Mouse (Mus musculus) testis, postnatal 14 days (tissue): ENCODE data around the gene Olfr873.
"Not testable (repeated sequence)": the region's sequence is repeated elsewhere in the genome, so short reads cannot be mapped to it uniquely, and the experiment has no call there.

ENCODE experiments used
- DNase-seq: peaks from one replicate; pipeline ENCODE4 v3.0.0; 2021; ENCODE audit warnings: low spot score

Gene Olfr873

DNA sequence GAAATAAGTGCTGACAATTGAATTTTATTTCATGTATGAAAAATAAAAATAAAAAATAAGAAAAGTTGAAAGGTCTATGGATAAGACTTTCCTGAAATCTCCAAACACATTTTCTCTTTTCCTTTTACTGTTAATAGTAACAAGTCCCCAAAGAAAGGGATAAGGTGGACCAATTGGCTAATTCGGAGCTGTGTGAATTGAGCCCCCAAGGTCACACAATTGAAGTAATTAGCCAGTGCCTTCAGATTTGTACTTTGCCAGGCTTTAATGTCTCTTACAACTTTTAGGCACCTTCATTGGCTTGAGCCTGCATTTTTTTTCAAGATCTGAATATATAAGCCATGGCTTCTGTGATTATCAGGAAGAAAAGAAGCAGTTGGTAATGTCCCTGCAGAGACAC, at the start of gene Olfr873:
Gene Olfr873, plus strand, starts transcription at position 301 of the 400 bp plus-strand sequence.
- no peak for DNase-seq

- no peak for DNase-seq
These were observed 16.3 kb upstream of the Olfr873 start, which contains the start of gene Olfr39 for GRCm38 (mm10) chr9:20282051-20282450. Olfr39 (plus strand) TSS chr9:20282351.

DNA sequence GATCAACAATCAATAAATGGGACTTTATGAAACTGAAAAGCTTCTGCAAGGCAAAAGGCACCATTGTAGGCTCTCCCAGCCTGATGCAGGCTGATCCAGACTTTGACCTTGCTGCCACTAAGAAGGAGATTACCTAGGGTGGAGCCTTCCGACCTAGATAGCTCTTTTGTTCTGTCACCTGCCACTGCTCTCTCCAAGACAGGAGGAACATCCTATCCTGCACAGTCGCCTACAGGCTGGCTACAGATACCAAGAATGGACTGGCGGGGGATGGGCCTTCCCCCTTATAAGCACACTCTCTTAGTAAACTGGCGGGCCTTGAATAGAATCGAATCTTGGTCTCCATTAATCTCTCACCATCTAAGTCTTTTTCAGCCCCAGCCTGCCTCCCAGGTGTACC, 2.8 kb upstream of the Olfr873 start:
- not testable (repeated sequence) for DNase-seq

DNA sequence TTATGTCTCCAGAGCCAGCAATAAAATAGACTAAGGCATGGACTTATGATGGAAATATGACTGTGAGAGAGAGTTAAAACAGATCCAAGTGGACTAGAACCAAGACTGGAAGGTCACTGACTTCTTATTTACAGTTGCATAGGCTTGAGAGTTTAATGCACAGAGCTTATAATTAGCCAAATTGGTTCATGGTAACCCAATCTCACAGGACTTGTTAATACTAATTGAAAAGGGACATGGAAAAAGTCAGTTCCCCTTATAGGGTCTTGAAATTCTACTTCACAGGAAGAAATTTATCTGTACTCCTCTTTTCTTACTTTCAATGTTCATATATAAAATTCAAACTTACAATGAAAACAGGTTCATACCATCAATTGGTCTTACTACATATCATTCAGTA, 37.7 kb downstream of the Olfr873 start, which contains the start of gene Olfr18:
Gene Olfr18, minus strand, starts transcription at position 101 of the 400 bp plus-strand sequence.
- no peak for DNase-seq

DNA sequence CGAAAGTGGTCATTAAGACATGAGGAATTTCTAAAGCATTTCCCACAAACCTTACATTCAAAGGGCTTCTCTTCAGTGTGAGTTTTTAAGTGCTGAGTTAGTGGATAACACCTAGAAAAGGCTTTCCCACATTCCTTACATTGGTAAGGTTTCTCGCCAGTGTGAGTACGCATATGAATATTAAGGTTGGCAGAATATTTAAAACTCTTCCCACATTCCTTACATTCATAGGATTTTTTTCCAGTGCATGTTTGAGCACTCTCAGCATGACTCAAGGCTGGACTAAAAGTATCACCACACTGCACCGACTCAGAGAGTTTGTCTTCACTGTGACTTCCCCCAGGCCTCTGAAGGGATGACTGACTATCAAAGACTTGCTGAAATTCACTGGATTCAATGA, 50.2 kb downstream of the Olfr873 start:
- DNase-seq, result no peak
